In genomic region chr13:73694972-73695371, GRCm38 (mm10) we compare ENCODE assay signal across 24 mouse cellular contexts. TPM values are rescaled to one million over a fixed set of nuclear protein-coding genes. Genes with fewer than 3 reads are reported as not detected.
"Had no signal": no experiment of that assay in that cellular context is flagged by ENCODE, and none has a peak within 500 bp of the region (broad histone marks: within the 10 kb centered on the region; RNA-seq: fewer than 3 reads in every experiment).

No protein-coding gene starts in this region.

- DNase-seq: lung, adult 18-20 months; lung, embryonic 14.5 days; lung, postnatal 10 days; lung, postnatal 4 days; retina, postnatal 1 day; right cerebral cortex, adult 18-20 months; right cerebral cortex, postnatal 25 days; right cerebral cortex, postnatal 4 days; thymus, adult 18-20 months; thymus, postnatal 14 days; thymus, postnatal 36 days had no signal

- H3K36me3 ChIP-seq: midbrain, embryonic 13.5 days; midbrain, embryonic 15.5 days; neural tube, embryonic 12.5 days had no signal

- H3K9me3 ChIP-seq: megakaryocyte, embryonic 14.5 days; midbrain, embryonic 13.5 days; midbrain, embryonic 15.5 days; neural tube, embryonic 12.5 days had no signal

- H3K4me2 ChIP-seq: lung, embryonic 14.5 days; midbrain, embryonic 11.5 days; midbrain, embryonic 13.5 days; midbrain, embryonic 15.5 days; neural tube, embryonic 12.5 days had no signal

- H3K4me1 ChIP-seq: midbrain, embryonic 13.5 days; midbrain, embryonic 15.5 days; neural tube, embryonic 12.5 days had no signal

- H3K9ac ChIP-seq: liver, embryonic 14.5 days; lung, embryonic 14.5 days; midbrain, embryonic 13.5 days; midbrain, embryonic 15.5 days; neural tube, embryonic 12.5 days had no signal

- H3K4me3 ChIP-seq: megakaryocyte, embryonic 14.5 days; midbrain, embryonic 13.5 days; midbrain, embryonic 15.5 days; neural tube, embryonic 12.5 days had no signal

- H3K27me3 ChIP-seq: midbrain, embryonic 15.5 days; neural tube, embryonic 12.5 days had no signal

- H3K27ac ChIP-seq: liver, embryonic 14.5 days; midbrain, embryonic 13.5 days; midbrain, embryonic 15.5 days; neural tube, embryonic 12.5 days had no signal

- ATAC-seq: midbrain, embryonic 13.5 days; midbrain, embryonic 15.5 days had no signal

RNA-seq across cellular contexts. Expression of gene Slc6a19, which starts 9.7 kb away (rescaled TPM):
- polyA plus RNA-seq: lung, embryonic 16.5 days; stomach, embryonic 14.5 days had no signal

RNA-seq across cellular contexts. Expression of gene Slc6a18, which starts 17.1 kb away (rescaled TPM):
- total RNA-seq: midbrain, postnatal 0 days; monocyte, adult 5-6 weeks; neutrophil, adult 5-6 weeks had no signal
- polyA plus RNA-seq: liver, embryonic 14.5 days; lung, embryonic 14.5 days; lung, embryonic 16.5 days; midbrain, embryonic 11.5 days; midbrain, embryonic 13.5 days; midbrain, embryonic 15.5 days; midbrain, postnatal 0 days; neural tube, embryonic 12.5 days; neural tube, embryonic 14.5 days; stomach, embryonic 14.5 days; stomach, embryonic 16.5 days had no signal
